Mouse (Mus musculus) liver, embryonic 15.5 days (tissue): ENCODE measurements around the gene Anxa4. TPM values are rescaled to one million over a fixed set of nuclear protein-coding genes. Genes with fewer than 3 reads are reported as not detected.
A peak's percentile ranks its signal among the peaks of the same experiment; 100 is the strongest.

Experiments
- ATAC-seq: fragments of 200-750 bp; cut with Nextera tagmentation; 2 replicates; pipeline ENCODE4 v1.8.0; 2017; ENCODE audit warnings: moderate number of reproducible peaks, mild to moderate bottlenecking, moderate library complexity; ENCODE audit not compliant: insufficient read depth
- H3K27ac ChIP-seq: fragments of 300-500 bp; sonication (generic); replicated peaks from 2 replicates; pipeline ENCODE4 v1.5.1; 2015; ENCODE audit warnings: mild to moderate bottlenecking, inconsistent platforms
- H3K27me3 ChIP-seq: fragments of 300-500 bp; sonication (generic); 2 replicates; pipeline ENCODE4 v1.6.1; 2015; ENCODE audit warnings: mild to moderate bottlenecking, inconsistent platforms
- H3K36me3 ChIP-seq: fragments of 300-500 bp; sonication (generic); replicated peaks from 2 replicates; pipeline ENCODE4 v1.6.1; 2015; ENCODE audit warnings: moderate library complexity, mild to moderate bottlenecking, inconsistent platforms
- H3K4me1 ChIP-seq: fragments of 300-500 bp; sonication (generic); replicated peaks from 2 replicates; pipeline ENCODE4 v1.6.1; 2015; ENCODE audit warnings: inconsistent platforms
- H3K4me2 ChIP-seq: fragments of 300-500 bp; sonication (generic); 2 replicates; pipeline ENCODE4 v1.6.1; 2015; ENCODE audit warnings: moderate library complexity, mild to moderate bottlenecking, inconsistent platforms
- H3K4me3 ChIP-seq: fragments of 300-500 bp; sonication (generic); replicated peaks from 2 replicates; pipeline ENCODE4 v1.5.1; 2015; ENCODE audit warnings: mild to moderate bottlenecking, inconsistent platforms
- H3K9ac ChIP-seq: fragments of 300-500 bp; sonication (generic); 2 replicates; pipeline ENCODE4 v1.6.1; 2015; ENCODE audit warnings: moderate library complexity, mild to moderate bottlenecking, inconsistent platforms
- H3K9me3 ChIP-seq: fragments of 300-500 bp; sonication (generic); replicated peaks from 2 replicates; pipeline ENCODE4 v1.6.1; 2016; ENCODE audit warnings: inconsistent platforms
- WGBS: fragments of 180-500 bp; shearing (Covaris S2); methylation state at CpG from one replicate; pipeline ENCODE4 v1.1.7; 2015; ENCODE audit warnings: mixed read lengths; ENCODE audit not compliant: insufficient replicate concordance; 5-methylcytosine and 5-hydroxymethylcytosine counted together
- polyA plus RNA-seq: library from polyadenylated mRNA; unstranded; fragments of >200 nt; fragmentation: Nextera tagmentation; extraction: Ambion mirVana; gene quantifications from 2 replicates; pipeline ENCODE4 v1.2.1, GENCODE M21; 2015

Gene Anxa4
- polyA plus RNA-seq = 36.9 and 39.6 TPM in 2 replicates

DNA sequence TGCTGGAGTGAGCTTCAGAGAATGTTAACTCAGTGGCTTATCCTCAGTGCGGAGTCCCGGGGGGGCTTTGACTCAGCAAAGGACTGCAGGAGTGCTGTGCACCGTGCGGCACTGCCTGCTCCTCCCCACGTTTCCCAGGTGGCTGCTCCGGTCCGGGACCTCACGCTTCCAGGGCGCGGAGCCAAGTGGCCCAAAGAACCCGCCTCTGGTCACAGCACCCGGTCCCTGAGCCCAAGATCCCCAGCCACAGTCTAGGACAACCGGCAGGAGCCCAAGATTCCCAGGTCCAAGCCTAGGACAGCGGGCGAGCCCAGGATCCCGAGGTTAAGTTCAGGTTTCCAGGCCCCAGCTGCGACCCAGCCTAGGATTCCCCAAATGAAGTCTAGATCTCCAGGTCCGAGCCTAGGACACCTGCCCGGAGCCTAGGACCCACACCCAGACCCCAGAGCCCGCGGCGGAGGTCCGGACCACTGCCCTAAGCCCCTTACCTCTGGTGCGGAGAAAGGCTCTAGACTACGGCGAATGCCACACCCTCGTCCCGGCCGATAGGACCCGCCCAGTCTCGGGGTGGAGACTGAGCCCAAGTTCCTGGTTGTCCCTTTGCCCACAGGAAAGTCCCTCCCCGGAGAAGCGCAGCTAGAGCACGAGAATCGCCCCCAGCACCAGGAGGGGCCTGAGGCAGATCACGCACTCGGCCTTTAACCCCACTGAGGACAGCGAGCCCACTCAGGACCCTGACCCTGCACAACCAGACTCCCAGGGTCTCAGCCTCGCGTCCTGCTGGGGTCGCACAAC, at the start of gene Anxa4:
Anxa4 (minus strand) TSS at position 564 of the 795 bp plus-strand sequence.
- no peak within 1 kb of the TSS for H3K27ac ChIP-seq
- H3K4me2 ChIP-seq = peak within 1 kb of the TSS; percentile 83
- H3K4me3 ChIP-seq = peak within 1 kb of the TSS; percentile 65
- H3K27me3 ChIP-seq = peaks cover 29% of the 10 kb centered on the region
- H3K9me3 ChIP-seq = no peaks in the 10 kb centered on the region
- under 1% methylated on average over 41 of the region's 41 CpGs for WGBS
- peak within 1 kb of the TSS; percentile 50 for H3K9ac ChIP-seq
- peak; percentile 75 for ATAC-seq
- peaks cover 15% of the 10 kb centered on the region for H3K4me1 ChIP-seq
- H3K36me3 ChIP-seq = no peaks in the 10 kb centered on the region

DNA sequence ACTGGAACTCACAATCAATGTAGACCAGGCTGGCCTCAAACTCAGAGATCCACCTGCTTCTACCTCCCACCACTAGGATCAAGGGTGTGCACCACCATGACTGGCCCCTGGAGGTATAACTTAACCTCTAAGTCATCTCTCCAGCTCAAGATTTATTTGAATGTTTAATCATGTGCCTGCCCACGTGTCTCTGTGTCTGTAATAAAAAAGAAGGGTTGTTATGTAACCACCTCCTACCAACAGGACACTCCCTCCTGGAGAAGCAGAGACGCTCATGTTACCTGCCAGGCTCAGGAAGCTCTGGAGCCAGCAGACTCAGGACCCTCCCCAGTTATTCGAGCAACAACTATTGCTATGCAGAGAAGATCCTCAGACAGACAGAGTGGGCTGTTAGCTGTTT, 48.6 kb upstream of the Anxa4 start:
- 55% methylated on average over 3 of the region's 3 CpGs for WGBS
- ATAC-seq = no peak
- Histone ChIP-seq H3K36me3 (no peaks in the 10 kb centered on the region), H3K9me3 (no peaks in the 10 kb centered on the region), H3K9ac (no peak overlapping the region), H3K4me2 (no peak overlapping the region), H3K27ac (no peak overlapping the region), H3K27me3 (no peaks in the 10 kb centered on the region), H3K4me3 (no peak overlapping the region), H3K4me1 (no peaks in the 10 kb centered on the region; the same call in 1 of the 2 replicates)

DNA sequence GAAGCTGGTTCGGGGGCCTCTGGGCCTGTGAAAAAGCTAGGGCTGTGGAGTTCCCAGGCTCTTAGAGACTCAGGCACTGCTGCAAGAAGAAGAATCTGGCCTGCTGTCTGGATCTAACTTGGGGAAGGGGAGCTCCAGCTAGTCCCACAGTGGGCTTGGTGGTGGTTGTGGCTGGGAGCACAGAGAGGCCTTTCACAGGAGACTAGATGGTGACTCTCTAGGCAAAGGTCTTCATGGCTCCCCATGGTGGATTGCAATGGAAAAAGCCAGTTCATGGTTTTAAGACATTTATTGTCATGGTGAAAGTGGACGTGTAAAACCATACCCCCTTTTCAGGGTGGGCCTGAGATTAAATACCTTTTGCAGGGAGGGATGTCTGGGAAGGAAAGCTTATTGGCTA, 45.7 kb upstream of the Anxa4 start:
- no peak for ATAC-seq
- Histone ChIP-seq H3K4me3 (no peak overlapping the region), H3K27me3 (no peaks in the 10 kb centered on the region), H3K4me1 (no peaks in the 10 kb centered on the region; the same call in 1 of the 2 replicates), H3K9me3 (no peaks in the 10 kb centered on the region), H3K9ac (no peak overlapping the region), H3K4me2 (no peak overlapping the region), H3K36me3 (no peaks in the 10 kb centered on the region), H3K27ac (no peak overlapping the region)
- 53% methylated on average over 2 of the region's 2 CpGs for WGBS

DNA sequence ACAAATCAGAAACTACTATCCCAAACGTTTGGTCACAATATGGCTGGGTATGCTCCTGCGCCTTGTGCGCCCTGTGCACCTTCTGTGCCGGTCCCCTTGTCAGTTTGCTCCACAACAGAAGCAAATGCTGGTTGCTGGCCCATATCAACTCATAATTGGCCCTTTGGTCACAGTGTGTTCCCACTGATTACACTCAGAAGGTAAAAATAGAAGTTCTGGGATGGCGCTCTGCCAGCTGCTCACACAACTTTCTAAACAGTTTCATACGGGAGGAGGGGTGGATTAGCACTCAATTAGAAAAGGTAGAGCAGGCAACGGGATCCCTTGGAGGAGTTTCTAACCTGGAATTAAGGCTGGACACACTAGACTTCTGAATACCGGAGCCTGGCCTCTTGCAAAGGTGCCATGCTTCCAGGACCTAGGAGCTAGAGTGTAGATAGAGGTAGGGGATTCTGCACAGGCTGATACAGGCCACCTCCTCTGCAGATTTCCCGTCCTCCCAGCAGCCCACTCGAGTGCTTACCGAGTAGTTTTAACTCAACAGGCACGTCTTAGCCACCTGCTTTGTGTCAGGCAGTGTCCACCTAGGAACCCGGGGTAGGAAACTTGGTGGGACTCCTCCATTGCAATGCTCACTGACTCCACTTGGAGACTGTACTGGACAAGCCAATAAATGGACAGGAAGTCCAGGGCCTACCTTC, 39.6 kb upstream of the Anxa4 start:
- Histone ChIP-seq H3K27ac (no peak overlapping the region), H3K27me3 (no peaks in the 10 kb centered on the region), H3K4me1 (peaks cover 14% of the 10 kb centered on the region), H3K9me3 (no peaks in the 10 kb centered on the region), H3K9ac (no peak overlapping the region), H3K4me3 (no peak overlapping the region), H3K4me2 (no peak overlapping the region), H3K36me3 (no peaks in the 10 kb centered on the region)
- 41% methylated on average over 13 of the region's 13 CpGs for WGBS
- peak; percentile 64; the same call in 1 of the 2 replicates for ATAC-seq

DNA sequence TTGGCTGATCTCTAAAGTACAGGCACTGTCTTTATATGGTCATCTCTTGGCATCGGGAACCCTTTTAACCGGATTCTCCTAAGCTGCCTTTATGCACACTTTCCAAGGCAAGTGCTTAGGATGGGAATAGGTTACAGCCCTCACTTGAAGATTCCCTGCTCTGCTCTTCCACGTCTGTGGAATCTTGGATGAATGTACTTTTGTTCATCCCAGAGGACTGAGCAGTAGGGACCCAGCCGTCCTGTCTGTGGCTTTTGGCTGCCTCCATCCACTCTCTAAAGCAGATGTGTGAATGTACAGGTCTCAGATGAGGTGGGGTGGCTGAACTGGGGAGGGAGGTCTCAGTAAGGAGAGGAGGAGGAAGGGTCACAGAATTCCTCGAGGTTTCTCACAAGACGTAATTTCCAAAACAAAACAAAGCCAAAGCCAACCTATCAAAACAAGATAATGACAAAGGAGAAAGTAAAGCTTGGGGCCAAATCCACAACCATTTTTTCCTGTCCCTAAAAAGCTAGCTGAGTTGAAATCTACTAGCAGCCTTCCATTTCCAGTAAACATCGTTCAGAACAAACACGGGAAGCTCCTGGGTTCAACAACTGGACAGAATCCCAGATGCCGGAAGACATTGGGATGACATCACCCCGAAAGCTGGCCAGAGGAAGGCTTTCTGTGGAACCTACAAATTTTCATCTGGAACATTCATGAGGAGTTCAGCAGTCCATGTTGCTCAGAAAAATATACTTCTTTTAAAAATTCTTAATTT, 37.5 kb upstream of the Anxa4 start:
- H3K4me3 ChIP-seq = no peak overlapping the region
- H3K36me3 ChIP-seq = no peaks in the 10 kb centered on the region
- no peak overlapping the region for H3K9ac ChIP-seq
- H3K4me1 ChIP-seq = peaks cover 14% of the 10 kb centered on the region
- H3K9me3 ChIP-seq = no peaks in the 10 kb centered on the region
- 61% methylated on average over 10 of the region's 10 CpGs for WGBS
- ATAC-seq = no peak
- no peak overlapping the region for H3K27ac ChIP-seq
- H3K27me3 ChIP-seq = no peaks in the 10 kb centered on the region
- no peak overlapping the region for H3K4me2 ChIP-seq

DNA sequence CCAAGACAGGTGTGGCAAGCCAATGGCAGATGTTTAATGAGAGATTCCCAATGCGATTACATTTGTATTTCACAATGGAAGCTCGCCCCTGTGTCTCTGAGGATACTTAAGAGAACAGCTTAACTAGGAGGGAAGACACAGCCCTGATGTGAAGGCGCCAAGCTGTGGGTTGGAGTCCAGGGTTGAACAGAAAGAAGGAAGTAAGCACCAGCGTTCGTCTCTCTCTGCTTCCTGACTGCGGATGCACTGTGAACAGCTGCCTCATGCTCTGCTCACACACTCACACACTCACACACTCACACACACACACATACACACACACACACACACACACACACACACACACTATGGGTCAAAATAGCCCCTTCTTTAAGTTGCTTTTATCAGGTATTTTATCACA, 36.4 kb upstream of the Anxa4 start:
- no peaks in the 10 kb centered on the region for H3K36me3 ChIP-seq
- H3K9ac ChIP-seq = no peak overlapping the region
- H3K9me3 ChIP-seq = no peaks in the 10 kb centered on the region
- WGBS = 45% methylated on average over 6 of the region's 6 CpGs
- H3K4me2 ChIP-seq = no peak overlapping the region
- no peak overlapping the region for H3K27ac ChIP-seq
- ATAC-seq = no peak
- peaks cover 14% of the 10 kb centered on the region for H3K4me1 ChIP-seq
- no peaks in the 10 kb centered on the region for H3K27me3 ChIP-seq
- H3K4me3 ChIP-seq = no peak overlapping the region

DNA sequence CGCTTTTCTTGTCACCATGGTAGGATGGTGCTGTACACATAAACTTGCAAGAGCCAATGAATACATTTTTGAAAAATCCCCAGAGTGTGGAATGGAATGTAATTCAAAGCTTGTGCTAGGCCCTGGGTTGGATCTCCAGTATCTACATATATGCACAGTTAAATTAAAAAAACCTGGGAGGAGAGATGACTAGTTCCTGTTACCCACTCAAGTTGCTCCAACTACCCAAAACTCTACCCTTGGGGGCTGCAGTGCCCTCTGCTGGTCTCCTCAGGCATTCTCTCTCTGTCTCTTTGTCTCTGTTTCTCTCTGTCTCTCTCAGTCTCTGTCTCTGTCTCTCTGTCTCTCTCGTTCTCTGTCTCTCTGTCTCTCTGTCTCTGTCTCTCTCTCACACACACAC, 34.0 kb upstream of the Anxa4 start:
- 69% methylated on average over 2 of the region's 2 CpGs for WGBS
- no peak overlapping the region for H3K9ac ChIP-seq
- no peak for ATAC-seq
- H3K4me3 ChIP-seq = no peak overlapping the region
- 0 out of 2 replicates have a peak, but pooled peaks cover 12% of the 10 kb centered on the region for H3K4me1 ChIP-seq
- no peaks in the 10 kb centered on the region for H3K9me3 ChIP-seq
- no peaks in the 10 kb centered on the region for H3K36me3 ChIP-seq
- H3K4me2 ChIP-seq = no peak overlapping the region
- H3K27me3 ChIP-seq = peaks cover 15% of the 10 kb centered on the region
- H3K27ac ChIP-seq = no peak overlapping the region

DNA sequence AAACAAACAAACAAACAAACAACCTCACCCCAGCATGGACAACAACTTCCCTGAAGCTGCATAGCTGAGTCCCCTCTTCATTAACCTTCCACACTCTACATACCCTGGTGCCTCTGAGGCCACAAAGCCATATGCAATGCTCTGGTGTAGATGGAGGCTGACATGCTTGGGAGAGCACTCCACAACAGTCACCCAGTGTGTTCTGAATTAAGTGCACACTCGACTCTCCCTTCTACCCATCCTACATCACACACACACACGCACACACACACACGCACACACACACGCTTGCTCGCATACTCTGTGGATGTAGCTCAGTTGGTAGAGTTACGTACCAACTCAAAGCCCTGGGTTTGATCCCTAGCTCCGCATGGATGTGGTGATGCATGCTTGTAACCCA, 31.0 kb upstream of the Anxa4 start:
- Histone ChIP-seq H3K9ac (no peak overlapping the region), H3K36me3 (no peaks in the 10 kb centered on the region), H3K27ac (no peak overlapping the region), H3K4me1 (0 out of 2 replicates have a peak, but pooled peaks cover 12% of the 10 kb centered on the region), H3K27me3 (peaks cover 19% of the 10 kb centered on the region), H3K4me3 (no peak overlapping the region), H3K4me2 (no peak overlapping the region), H3K9me3 (no peaks in the 10 kb centered on the region)
- ATAC-seq = no peak
- 80% methylated on average over 7 of the region's 7 CpGs for WGBS

DNA sequence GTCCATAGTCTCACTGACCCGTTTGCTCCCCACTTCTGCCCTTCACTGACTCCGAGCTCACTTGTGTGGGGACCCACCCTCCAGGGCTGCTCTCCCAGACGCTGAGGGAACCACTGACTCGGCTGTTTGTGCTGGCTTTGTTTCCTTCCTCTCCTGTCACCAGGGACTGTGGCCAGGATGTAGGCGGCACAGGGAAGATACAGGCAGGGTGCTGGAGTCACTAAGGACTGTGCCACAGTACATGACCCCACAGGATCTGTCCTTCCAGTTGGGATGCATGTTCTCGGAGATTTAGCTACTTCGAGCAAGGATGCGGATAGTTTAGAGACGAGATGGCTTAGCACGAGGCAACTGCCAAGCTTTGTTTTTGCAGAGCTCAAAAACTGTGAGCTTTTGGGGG, 30.4 kb upstream of the Anxa4 start:
- Histone ChIP-seq H3K9ac (no peak overlapping the region), H3K27ac (no peak overlapping the region), H3K4me2 (no peak overlapping the region), H3K36me3 (no peaks in the 10 kb centered on the region), H3K4me3 (no peak overlapping the region), H3K27me3 (peaks cover 19% of the 10 kb centered on the region), H3K9me3 (no peaks in the 10 kb centered on the region), H3K4me1 (0 out of 2 replicates have a peak, but pooled peaks cover 12% of the 10 kb centered on the region)
- WGBS = 15% methylated on average over 10 of the region's 10 CpGs
- no peak for ATAC-seq

DNA sequence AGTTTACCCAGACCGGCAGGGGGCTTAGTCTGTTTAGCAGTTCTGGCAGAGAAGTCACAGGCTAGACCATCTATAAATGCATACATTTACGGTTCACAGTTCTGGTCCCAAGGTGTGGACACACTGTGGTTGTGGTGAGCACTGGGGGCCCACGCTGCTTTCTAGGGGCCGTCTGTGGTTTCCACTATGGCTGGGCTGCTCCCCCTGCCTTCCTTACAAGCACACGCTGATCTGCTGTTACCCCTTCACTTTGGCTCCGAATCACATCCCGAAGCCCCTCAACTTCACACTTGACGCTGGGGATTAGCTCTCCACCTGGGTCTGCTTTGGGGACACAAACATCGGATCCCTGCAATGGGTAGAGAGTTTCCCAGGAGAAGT, 29.7 kb upstream of the Anxa4 start:
- Histone ChIP-seq H3K9ac (no peak overlapping the region), H3K4me3 (no peak overlapping the region), H3K27me3 (peaks cover 19% of the 10 kb centered on the region), H3K4me2 (no peak overlapping the region; the same call in 1 of the 2 replicates), H3K9me3 (no peaks in the 10 kb centered on the region), H3K27ac (no peak overlapping the region), H3K4me1 (0 out of 2 replicates have a peak, but pooled peaks cover 12% of the 10 kb centered on the region), H3K36me3 (no peaks in the 10 kb centered on the region)
- WGBS = 18% methylated on average over 9 of the region's 9 CpGs
- ATAC-seq = no peak
